Mouse (Mus musculus): ENCODE measurements at regions not wholly inside any gene's neighbourhood (a gene's known extent, or its start where the extent isn't known, plus 50 kb on each side); places are given as distances from the start of the nearest gene placed in this dataset.

- no peak for DNase-seq
These were observed 718.6 kb upstream of the Gm21961 start for GRCm38 (mm10) chr15:65733326-65733725.

GRCm38 (mm10) chr15:65731308-65731707 lies 716.6 kb upstream of the Gm21961 start:
- DNase-seq, result no peak

GRCm38 (mm10) chr15:65727061-65727460 lies 712.4 kb upstream of the Gm21961 start:
- DNase-seq, result no peak

GRCm38 (mm10) chr15:65726271-65726670 lies 711.6 kb upstream of the Gm21961 start:
- DNase-seq, result no peak

- DNase-seq, result peak; percentile 24
These were observed 688.9 kb upstream of the Gm21961 start for GRCm38 (mm10) chr15:65703559-65703958.

GRCm38 (mm10) chr15:65701510-65701909 lies 686.8 kb upstream of the Gm21961 start:
- peak; percentile 10 for DNase-seq

- no peak for DNase-seq
These were observed 683.9 kb upstream of the Gm21961 start for GRCm38 (mm10) chr15:65698596-65698995.

Measured in cerebellum, adult 9-11 months (tissue).